Mouse (Mus musculus): Measurements from ENCODE around the gene Hist1h1a.
A peak's percentile ranks its signal among the peaks of the same experiment; 100 is the strongest.
"Not testable (repeated sequence)": the region's sequence is repeated elsewhere in the genome, so short reads cannot be mapped to it uniquely, and the experiment has no call there.

Gene Hist1h1a

GRCm38 (mm10) chr13:23763586-23764323, at the start of gene Hist1h1a:
Gene Hist1h1a (plus strand): TSS chr13:23763666.
- DNase-seq: peak; percentile 87 to 89

GRCm38 (mm10) chr13:23716261-23717042, 47.0 kb upstream of the Hist1h1a start:
- no peak for DNase-seq

- no peak for DNase-seq
Observed at GRCm38 (mm10) chr13:23717176-23717575, 46.3 kb upstream of the Hist1h1a start.

GRCm38 (mm10) chr13:23717593-23718245, 45.7 kb upstream of the Hist1h1a start:
- not testable (repeated sequence) for DNase-seq

GRCm38 (mm10) chr13:23724239-23724638, 39.2 kb upstream of the Hist1h1a start:
- DNase-seq: no peak

GRCm38 (mm10) chr13:23725213-23725612, 38.3 kb upstream of the Hist1h1a start:
- DNase-seq: no peak

- no peak for DNase-seq
Observed at GRCm38 (mm10) chr13:23728472-23729191, 34.8 kb upstream of the Hist1h1a start.

- no peak for DNase-seq
Observed at GRCm38 (mm10) chr13:23729192-23729525, 34.3 kb upstream of the Hist1h1a start.

GRCm38 (mm10) chr13:23729706-23730105, 33.8 kb upstream of the Hist1h1a start:
- DNase-seq: no peak

- DNase-seq: no peak
Observed at GRCm38 (mm10) chr13:23730479-23730878, 33.0 kb upstream of the Hist1h1a start.

GRCm38 (mm10) chr13:23732156-23732804, 31.2 kb upstream of the Hist1h1a start:
- DNase-seq: peak; percentile 43 to 52

- DNase-seq: no peak
Observed at GRCm38 (mm10) chr13:23737091-23737490, 26.4 kb upstream of the Hist1h1a start.

- DNase-seq: peak; percentile 61 to 62
Observed at GRCm38 (mm10) chr13:23738041-23738440, 25.4 kb upstream of the Hist1h1a start.

- DNase-seq: peak; percentile 95 to 96
Observed at GRCm38 (mm10) chr13:23738677-23739068, 24.8 kb upstream of the Hist1h1a start, which contains the start of gene Hist1h1c. Gene Hist1h1c (plus strand): TSS chr13:23738808.

GRCm38 (mm10) chr13:23739069-23739921, 24.2 kb upstream of the Hist1h1a start:
- DNase-seq: peak; percentile 90 to 91

GRCm38 (mm10) chr13:23739922-23740252, 23.6 kb upstream of the Hist1h1a start:
- no peak for DNase-seq

- DNase-seq: no peak
Observed at GRCm38 (mm10) chr13:23740256-23740840, 23.1 kb upstream of the Hist1h1a start.

GRCm38 (mm10) chr13:23740910-23741309, 22.6 kb upstream of the Hist1h1a start:
- no peak for DNase-seq

- no peak for DNase-seq
Observed at GRCm38 (mm10) chr13:23742007-23742406, 21.5 kb upstream of the Hist1h1a start.

GRCm38 (mm10) chr13:23743215-23743614, 20.3 kb upstream of the Hist1h1a start:
- no peak for DNase-seq

GRCm38 (mm10) chr13:23743963-23744362, 19.5 kb upstream of the Hist1h1a start:
- DNase-seq: no peak

Data from B cell, adult 2 months (primary cell).